Mouse (Mus musculus): Measurements from ENCODE around the gene Vmn1r183. TPM values are rescaled to one million over a fixed set of nuclear protein-coding genes. Genes with fewer than 3 reads are reported as not detected.
"Not testable (repeated sequence)": the region's sequence is repeated elsewhere in the genome, so short reads cannot be mapped to it uniquely, and the experiment has no call there.

Gene Vmn1r183
- polyA plus RNA-seq (2015; fragmentation: Nextera tagmentation; extraction: Ambion mirVana), result not detected in 2 replicates

GRCm38 (mm10) chr7:24052660-24053304 is at the start of gene Vmn1r183:
Gene Vmn1r183, plus strand, starts transcription at chr7:24053254.
- Histone ChIP-seq H3K36me3 (no peaks in the 10 kb centered on the region), H3K27me3 (replicated peaks) (no peaks in the 10 kb centered on the region), H3K27ac (replicated peaks) (no peak within 1 kb of the TSS), H3K4me1 (no peaks in the 10 kb centered on the region), H3K4me2 (no peak within 1 kb of the TSS), H3K9ac (no peak within 1 kb of the TSS), H3K4me3 (no peak within 1 kb of the TSS), H3K9me3 (no peaks in the 10 kb centered on the region)
- WGBS, result 60% methylated on average over 4 of the region's 4 CpGs
- ATAC-seq (ENCODE audit: extremely low read depth, insufficient number of reproducible peaks, low FRiP score, low TSS enrichment), result no peak

- H3K4me3 ChIP-seq; H3K4me2 ChIP-seq; H3K27me3 ChIP-seq (replicated peaks); H3K4me1 ChIP-seq; H3K27ac ChIP-seq (replicated peaks); H3K9me3 ChIP-seq; ATAC-seq (ENCODE audit: extremely low read depth, insufficient number of reproducible peaks, low FRiP score, low TSS enrichment); H3K36me3 ChIP-seq; H3K9ac ChIP-seq: not testable (repeated sequence)
- WGBS, result 10% methylated on average over 1 of the region's 1 CpGs
These were observed 21.4 kb downstream of the Vmn1r183 start for GRCm38 (mm10) chr7:24074424-24074823.

- Histone ChIP-seq H3K9ac (peak within 1 kb of the TSS; percentile 78), H3K4me3 (peak within 1 kb of the TSS; percentile 62), H3K27me3 (replicated peaks) (no peaks in the 10 kb centered on the region; the same call in 1 of the 2 replicates), H3K27ac (replicated peaks) (peak within 1 kb of the TSS; percentile 72), H3K36me3 (peaks cover 26% of the 10 kb centered on the region), H3K4me1 (peaks cover 15% of the 10 kb centered on the region), H3K4me2 (peak within 1 kb of the TSS; percentile 80), H3K9me3 (no peaks in the 10 kb centered on the region)
- peak; percentile 95 for ATAC-seq (ENCODE audit: extremely low read depth, insufficient number of reproducible peaks, low FRiP score, low TSS enrichment)
- 18% methylated on average over 44 of the region's 44 CpGs for WGBS
These were observed 28.8 kb downstream of the Vmn1r183 start, which contains the start of gene Zfp180 for GRCm38 (mm10) chr7:24081634-24082431. Gene Zfp180, plus strand, starts transcription at chr7:24081924.

- H3K27me3 ChIP-seq (replicated peaks), result no peaks in the 10 kb centered on the region; the same call in 1 of the 2 replicates
- H3K36me3 ChIP-seq, result peaks cover 35% of the 10 kb centered on the region
- peak overlapping the region; percentile 80 for H3K4me2 ChIP-seq
- peak overlapping the region; percentile 62 for H3K4me3 ChIP-seq
- peak overlapping the region; percentile 72 for H3K27ac ChIP-seq (replicated peaks)
- WGBS, result 46% methylated on average over 15 of the region's 15 CpGs
- peak overlapping the region; percentile 78 for H3K9ac ChIP-seq
- no peak for ATAC-seq (ENCODE audit: extremely low read depth, insufficient number of reproducible peaks, low FRiP score, low TSS enrichment)
- H3K4me1 ChIP-seq, result peaks cover 15% of the 10 kb centered on the region
- H3K9me3 ChIP-seq, result no peaks in the 10 kb centered on the region
These were observed 29.6 kb downstream of the Vmn1r183 start for GRCm38 (mm10) chr7:24082457-24083235.

- Histone ChIP-seq H3K4me1 (peaks cover 15% of the 10 kb centered on the region), H3K9ac (no peak overlapping the region), H3K36me3 (peaks cover 55% of the 10 kb centered on the region), H3K4me2 (no peak overlapping the region), H3K4me3 (no peak overlapping the region), H3K27ac (replicated peaks) (no peak overlapping the region), H3K9me3 (peaks cover 7% of the 10 kb centered on the region; the same call in 1 of the 2 replicates), H3K27me3 (replicated peaks) (no peaks in the 10 kb centered on the region)
- 90% methylated on average over 4 of the region's 4 CpGs for WGBS
- ATAC-seq (ENCODE audit: extremely low read depth, insufficient number of reproducible peaks, low FRiP score, low TSS enrichment), result no peak
These were observed 33.8 kb downstream of the Vmn1r183 start for GRCm38 (mm10) chr7:24086871-24087270.

- 92% methylated on average over 12 of the region's 12 CpGs for WGBS
- no peak overlapping the region for H3K4me2 ChIP-seq
- no peak overlapping the region for H3K27ac ChIP-seq (replicated peaks)
- H3K4me3 ChIP-seq, result no peak overlapping the region
- ATAC-seq (ENCODE audit: extremely low read depth, insufficient number of reproducible peaks, low FRiP score, low TSS enrichment), result no peak
- peaks cover 59% of the 10 kb centered on the region for H3K36me3 ChIP-seq
- peaks cover 12% of the 10 kb centered on the region for H3K4me1 ChIP-seq
- peaks cover 7% of the 10 kb centered on the region; the same call in 1 of the 2 replicates for H3K9me3 ChIP-seq
- H3K27me3 ChIP-seq (replicated peaks), result no peaks in the 10 kb centered on the region
- no peak overlapping the region for H3K9ac ChIP-seq
These were observed 34.6 kb downstream of the Vmn1r183 start for GRCm38 (mm10) chr7:24087485-24088125.

- Histone ChIP-seq H3K36me3 (peaks cover 100% of the 10 kb centered on the region), H3K9ac (no peak overlapping the region), H3K27me3 (replicated peaks) (no peaks in the 10 kb centered on the region), H3K4me2 (no peak overlapping the region), H3K9me3 (peaks cover 76% of the 10 kb centered on the region), H3K27ac (replicated peaks) (no peak overlapping the region), H3K4me3 (no peak overlapping the region), H3K4me1 (no peaks in the 10 kb centered on the region)
- WGBS, result 90% methylated on average over 9 of the region's 9 CpGs
- ATAC-seq (ENCODE audit: extremely low read depth, insufficient number of reproducible peaks, low FRiP score, low TSS enrichment), result no peak
These were observed 51.3 kb downstream of the Vmn1r183 start for GRCm38 (mm10) chr7:24104403-24104802.

- Histone ChIP-seq H3K27ac (replicated peaks) (no peak overlapping the region), H3K36me3 (peaks cover 98% of the 10 kb centered on the region), H3K4me2 (no peak overlapping the region), H3K27me3 (replicated peaks) (no peaks in the 10 kb centered on the region), H3K9ac (no peak overlapping the region), H3K4me3 (no peak overlapping the region), H3K4me1 (no peaks in the 10 kb centered on the region), H3K9me3 (peaks cover 76% of the 10 kb centered on the region)
- WGBS, result 92% methylated on average over 18 of the region's 18 CpGs
- no peak for ATAC-seq (ENCODE audit: extremely low read depth, insufficient number of reproducible peaks, low FRiP score, low TSS enrichment)
These were observed 52.2 kb downstream of the Vmn1r183 start for GRCm38 (mm10) chr7:24105144-24105703.

GRCm38 (mm10) chr7:24110839-24111238 is 57.8 kb downstream of the Vmn1r183 start:
- H3K27ac ChIP-seq (replicated peaks), result no peak overlapping the region
- H3K36me3 ChIP-seq, result peaks cover 42% of the 10 kb centered on the region
- peaks cover 30% of the 10 kb centered on the region for H3K9me3 ChIP-seq
- H3K4me1 ChIP-seq, result peaks cover 7% of the 10 kb centered on the region
- no peaks in the 10 kb centered on the region for H3K27me3 ChIP-seq (replicated peaks)
- H3K4me2 ChIP-seq, result no peak overlapping the region
- whole genome bisulfite sequencing, result 94% methylated on average over 7 of the region's 7 CpGs
- H3K9ac ChIP-seq, result no peak overlapping the region
- no peak overlapping the region for H3K4me3 ChIP-seq
- ATAC-seq (ENCODE audit: extremely low read depth, insufficient number of reproducible peaks, low FRiP score, low TSS enrichment), result no peak

- peak overlapping the region; percentile 83 for H3K4me3 ChIP-seq
- peak overlapping the region; percentile 81 for H3K27ac ChIP-seq (replicated peaks)
- H3K9ac ChIP-seq, result peak overlapping the region; percentile 89
- H3K27me3 ChIP-seq (replicated peaks), result no peaks in the 10 kb centered on the region
- peaks cover 20% of the 10 kb centered on the region for H3K9me3 ChIP-seq
- H3K36me3 ChIP-seq, result peaks cover 33% of the 10 kb centered on the region
- 4% methylated on average over 9 of the region's 9 CpGs for WGBS
- H3K4me2 ChIP-seq, result peak overlapping the region; percentile 85
- peaks cover 7% of the 10 kb centered on the region for H3K4me1 ChIP-seq
- no peak for ATAC-seq (ENCODE audit: extremely low read depth, insufficient number of reproducible peaks, low FRiP score, low TSS enrichment)
These were observed 58.7 kb downstream of the Vmn1r183 start for GRCm38 (mm10) chr7:24111772-24112155.

Data from heart, embryonic 13.5 days (tissue).